Mouse (Mus musculus): ENCODE results near the gene Dact2. TPM values are rescaled to one million over a fixed set of nuclear protein-coding genes. Genes with fewer than 3 reads are reported as not detected.

The Dact2 gene
- total and polyA plus RNA-seq, 3 experiments, result not detected

GRCm38 (mm10) chr17:14182860-14183259 lies 21.2 kb downstream of the Dact2 start:
- no peak for DNase-seq (ENCODE audit: extremely low read depth)
- H3K9me3 ChIP-seq (replicated peaks; ENCODE audit: low read length), result no peaks in the 10 kb centered on the region
- H3K27ac ChIP-seq (ENCODE audit: insufficient read depth, low read depth), result no peak overlapping the region
- H3K36me3 ChIP-seq (replicated peaks in 1 of 2; ENCODE audit: control insufficient read depth in 1 of 2, insufficient read depth in 1 of 2, low read length in 1 of 2), result no peaks in the 10 kb centered on the region
- H3K4me3 ChIP-seq (replicated peaks in 1 of 3; ENCODE audit: low read depth in 2 of 3, low read length in 2 of 3, poor library complexity in 1 of 3), result no peak overlapping the region
- H3K27me3 ChIP-seq (replicated peaks), result peaks cover 51% of the 10 kb centered on the region
- dilution Hi-C loops (cut with MboI; ENCODE audit: extremely low pct_ligation_motif_present, extremely low pct_unique_long_range_greater_than_20kb, low sequenced_read_pairs) (no loop called here), in situ Hi-C loops (cut with MboI; ENCODE audit: low pct_ligation_motif_present, low pct_unique_long_range_greater_than_20kb, low sequenced_read_pairs) (no loop called here)
- peaks cover 0 to 6% of the 10 kb centered on the region in 2 experiments; a peak in 2 of 4 replicates for H3K4me1 ChIP-seq (ENCODE audit: control insufficient read depth in 1 of 2, insufficient read depth in 2 of 2)
- TF ChIP-seq POLR2AphosphoS2 (IDR thresholded peaks at IDR 0.05; ENCODE audit: low read depth, low read length) (no peak), TBP (conservative IDR thresholded peaks at IDR 0.05; ENCODE audit: low read depth, low read length) (no peak), POLR2A (IDR thresholded peaks at IDR 0.05; ENCODE audit: low read depth, low read length) (no peak), MYC (IDR thresholded peaks at IDR 0.05; ENCODE audit: low read depth, low read length) (no peak), RAD21 (IDR thresholded peaks at IDR 0.05; ENCODE audit: low read depth, low read length) (no peak), TCF12 (IDR thresholded peaks at IDR 0.05; ENCODE audit: low read depth, low read length) (no peak), ZMIZ1 (IDR thresholded peaks at IDR 0.05; ENCODE audit: low read depth, low read length) (no peak), ZNF384 (IDR thresholded peaks at IDR 0.05; ENCODE audit: low read depth, low read length) (no peak), EP300 (IDR thresholded peaks at IDR 0.05; ENCODE audit: low read length) (no peak), ETS1 (conservative IDR thresholded peaks at IDR 0.05; ENCODE audit: low read depth, low read length) (no peak), MAX (IDR thresholded peaks at IDR 0.05; ENCODE audit: low read length) (no peak), JUND (conservative IDR thresholded peaks at IDR 0.05; ENCODE audit: low read depth, low read length) (no peak), CHD2 (IDR thresholded peaks at IDR 0.05; ENCODE audit: low read length) (no peak), GABPA (IDR thresholded peaks at IDR 0.05; ENCODE audit: insufficient replicate concordance, low read depth, low read length) (no peak), ZC3H11A (IDR thresholded peaks at IDR 0.05; ENCODE audit: low read depth, low read length) (no peak), MXI1 (IDR thresholded peaks at IDR 0.05; ENCODE audit: low read depth, low read length) (no peak), PAX5 (IDR thresholded peaks at IDR 0.05; ENCODE audit: low read length) (no peak)
- no peaks in the 10 kb centered on the region for H3K79me2 ChIP-seq (replicated peaks; ENCODE audit: control insufficient read depth, extremely low read depth, insufficient read depth, poor library complexity, severe bottlenecking)
- H3K4me2 ChIP-seq (ENCODE audit: insufficient read depth, low read depth, poor library complexity, severe bottlenecking), result 0 out of 2 replicates have a peak overlapping the region, but pooled peaks have one; percentile 51
- no peak overlapping the region for H3K9ac ChIP-seq (ENCODE audit: insufficient read depth, low read depth)

DNA sequence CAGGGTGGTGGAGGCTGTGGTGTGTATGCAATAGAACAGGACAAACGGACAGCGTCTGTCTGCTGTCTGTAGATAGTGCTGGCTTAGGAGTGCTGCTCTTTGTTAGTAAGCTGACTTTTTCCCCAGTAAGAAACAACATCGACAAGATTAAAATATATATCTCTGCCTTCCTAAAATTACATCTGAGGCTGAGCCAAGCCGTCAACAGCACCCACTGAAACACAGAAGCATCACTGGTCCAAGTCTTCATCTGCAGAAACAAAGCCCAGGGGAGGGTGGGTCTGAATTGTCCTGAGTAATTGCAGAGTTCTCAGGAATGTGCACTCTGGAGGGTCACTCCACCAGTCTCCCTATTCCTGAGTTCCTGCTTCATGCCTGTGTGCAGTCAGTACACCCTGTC lies 25.2 kb downstream of the Dact2 start:
- H3K4me3 ChIP-seq (replicated peaks in 1 of 3; ENCODE audit: low read depth in 2 of 3, low read length in 2 of 3, poor library complexity in 1 of 3), result no peak overlapping the region
- TF ChIP-seq EP300 (IDR thresholded peaks at IDR 0.05; ENCODE audit: low read length) (no peak), ZMIZ1 (IDR thresholded peaks at IDR 0.05; ENCODE audit: low read depth, low read length) (no peak), BHLHE40 (IDR thresholded peaks at IDR 0.05; ENCODE audit: low read depth, low read length) (no peak), KAT2A (IDR thresholded peaks at IDR 0.05; ENCODE audit: insufficient replicate concordance, low read length) (no peak), JUND (conservative IDR thresholded peaks at IDR 0.05; ENCODE audit: low read depth, low read length) (no peak), PAX5 (IDR thresholded peaks at IDR 0.05; ENCODE audit: low read length) (no peak), CTCF (conservative IDR thresholded peaks at IDR 0.05 in 1 of 2, IDR thresholded peaks at IDR 0.05 in 1 of 2; ENCODE audit: low read depth in 2 of 2, low read length in 2 of 2) (no peak), TCF12 (IDR thresholded peaks at IDR 0.05; ENCODE audit: low read depth, low read length) (no peak), RCOR1 (conservative IDR thresholded peaks at IDR 0.05; ENCODE audit: low read depth, low read length) (no peak), MAZ (IDR thresholded peaks at IDR 0.05; ENCODE audit: low read depth, low read length) (no peak), POLR2AphosphoS2 (IDR thresholded peaks at IDR 0.05; ENCODE audit: low read depth, low read length) (no peak), ZNF384 (IDR thresholded peaks at IDR 0.05; ENCODE audit: low read depth, low read length) (no peak), SMC3 (IDR thresholded peaks at IDR 0.05; ENCODE audit: low read depth, low read length) (no peak)
- no peak overlapping the region for H3K9ac ChIP-seq (ENCODE audit: insufficient read depth, low read depth)
- DNase-seq (ENCODE audit: extremely low read depth), result no peak
- H3K79me2 ChIP-seq (replicated peaks; ENCODE audit: control insufficient read depth, extremely low read depth, insufficient read depth, poor library complexity, severe bottlenecking), result no peaks in the 10 kb centered on the region
- peaks cover 0 to 11% of the 10 kb centered on the region in 2 experiments; a peak in 2 of 4 replicates for H3K4me1 ChIP-seq (ENCODE audit: control insufficient read depth in 1 of 2, insufficient read depth in 2 of 2)
- no peaks in the 10 kb centered on the region for H3K9me3 ChIP-seq (replicated peaks; ENCODE audit: low read length)
- in situ Hi-C loops (cut with MboI; ENCODE audit: low pct_ligation_motif_present, low pct_unique_long_range_greater_than_20kb, low sequenced_read_pairs), result no loop called here
- H3K4me2 ChIP-seq (ENCODE audit: insufficient read depth, low read depth, poor library complexity, severe bottlenecking), result no peak overlapping the region
- dilution Hi-C loops (cut with MboI; ENCODE audit: extremely low pct_ligation_motif_present, extremely low pct_unique_long_range_greater_than_20kb, low sequenced_read_pairs), result no loop called here
- H3K27me3 ChIP-seq (replicated peaks), result peaks cover 41% of the 10 kb centered on the region
- H3K36me3 ChIP-seq (replicated peaks in 1 of 2; ENCODE audit: control insufficient read depth in 1 of 2, insufficient read depth in 1 of 2, low read length in 1 of 2), result no peaks in the 10 kb centered on the region
- H3K27ac ChIP-seq (ENCODE audit: insufficient read depth, low read depth), result no peak overlapping the region

All from CH12.LX (cell line).